Mouse (Mus musculus) liver, postnatal 0 days (tissue): ENCODE results near the gene AI837181. TPM values are rescaled to one million over a fixed set of nuclear protein-coding genes. Genes with fewer than 3 reads are reported as not detected.

ENCODE experiments used
- ATAC-seq: fragments of 200-750 bp; cut with Nextera tagmentation; 2 replicates; pipeline ENCODE4 v1.8.0; 2017; ENCODE audit warnings: mild to moderate bottlenecking, moderate library complexity
- DNase-seq: peaks from one replicate; pipeline ENCODE4 v3.0.0-alpha.2; 2016
- H3K27ac ChIP-seq: fragments of 300-500 bp; sonication (generic); 2 replicates; pipeline ENCODE4 v1.5.1; 2014; ENCODE audit warnings: antibody characterized with exemption, moderate library complexity, mild to moderate bottlenecking, low read depth
- H3K27me3 ChIP-seq: fragments of 300-500 bp; sonication (generic); 2 replicates; pipeline ENCODE4 v1.6.1; 2014; ENCODE audit warnings: low read length, control low read depth, mixed read lengths; ENCODE audit not compliant: insufficient read depth
- H3K36me3 ChIP-seq: fragments of 300-500 bp; sonication (generic); replicated peaks from 2 replicates; pipeline ENCODE4 v1.6.1; 2014; ENCODE audit warnings: mild to moderate bottlenecking, control low read depth, low read length, moderate library complexity, mixed read lengths; ENCODE audit not compliant: insufficient read depth
- H3K4me1 ChIP-seq: fragments of 300-500 bp; sonication (generic); 2 replicates; pipeline ENCODE4 v1.6.1; 2014; ENCODE audit warnings: antibody characterized with exemption, mild to moderate bottlenecking, control low read depth; ENCODE audit not compliant: insufficient read depth
- H3K4me2 ChIP-seq: fragments of 300-500 bp; sonication (generic); 2 replicates; pipeline ENCODE4 v1.6.1; 2014; ENCODE audit warnings: low read depth, mild to moderate bottlenecking, low read length, moderate library complexity, mixed read lengths
- H3K4me3 ChIP-seq: fragments of 300-500 bp; sonication (generic); 2 replicates; pipeline ENCODE4 v1.5.1; 2014; ENCODE audit warnings: low read depth, low read length
- H3K9ac ChIP-seq: fragments of 300-500 bp; sonication (generic); replicated peaks from 2 replicates; pipeline ENCODE4 v1.6.1; 2014; ENCODE audit warnings: mild to moderate bottlenecking, moderate library complexity
- H3K9me3 ChIP-seq: fragments of 300-500 bp; sonication (generic); 2 replicates; pipeline ENCODE4 v1.6.1; 2016; ENCODE audit warnings: mild to moderate bottlenecking, control low read depth, low read length, mixed read lengths
- CTCF ChIP-seq: sonication (generic); IDR thresholded peaks from 2 replicates; pipeline ENCODE4 v1.5.1; 2016; ENCODE audit warnings: antibody characterized with exemption, low read depth
- EP300 ChIP-seq: IDR thresholded peaks from 2 replicates; pipeline ENCODE4 v1.6.1; 2016; ENCODE audit warnings: antibody characterized with exemption, low read depth, mild to moderate bottlenecking
- WGBS: fragments of 180-500 bp; shearing (Covaris S2); extraction: QIAGEN DNeasy Blood & Tissue Kit; methylation state at CpG from one replicate; pipeline ENCODE4 v1.1.7; 2014; ENCODE audit not compliant: insufficient replicate concordance; 5-methylcytosine and 5-hydroxymethylcytosine counted together
- polyA plus RNA-seq: library from polyadenylated mRNA; unstranded; fragments of >200 nt; fragmentation: Nextera tagmentation; extraction: Ambion mirVana; gene quantifications from 2 replicates; pipeline ENCODE4 v1.2.1, GENCODE M21; 2015

The AI837181 gene
- 15.8 and 16.1 TPM in 2 replicates for polyA plus RNA-seq

GRCm38 (mm10) chr19:5424782-5425741, at the start of gene AI837181, which contains the start of gene Drap1:
Gene AI837181, plus strand, starts transcription at chr19:5425144.
Gene Drap1, minus strand, starts transcription at chr19:5424979.
- Histone ChIP-seq H3K4me2 (peak within 1 kb of the TSS; percentile 97), H3K9me3 (no peaks in the 10 kb centered on the region), H3K27me3 (no peaks in the 10 kb centered on the region), H3K4me3 (peak within 1 kb of the TSS; percentile 93), H3K4me1 (peaks cover 22% of the 10 kb centered on the region), H3K36me3 (peaks cover 31% of the 10 kb centered on the region), H3K27ac (peak within 1 kb of the TSS; percentile 92), H3K9ac (peak within 1 kb of the TSS; percentile 94)
- DNase-seq = peak; percentile 99
- ATAC-seq = peak; percentile 86
- WGBS = 2% methylated on average over 78 of the region's 87 CpGs
- no peak for TF ChIP-seq CTCF
- TF ChIP-seq EP300 = no peak

GRCm38 (mm10) chr19:5377446-5377845, 47.5 kb upstream of the AI837181 start:
- ATAC-seq (no peak), DNase-seq (no peak)
- no peaks in the 10 kb centered on the region for H3K4me1 ChIP-seq
- peaks cover 50% of the 10 kb centered on the region for H3K36me3 ChIP-seq
- H3K9me3 ChIP-seq = no peaks in the 10 kb centered on the region
- no peak overlapping the region for H3K27ac ChIP-seq
- TF ChIP-seq CTCF (no peak), EP300 (no peak)
- no peak overlapping the region for H3K4me2 ChIP-seq
- WGBS = 79% methylated on average over 1 of the region's 1 CpGs
- no peak overlapping the region for H3K4me3 ChIP-seq
- no peak overlapping the region for H3K9ac ChIP-seq
- no peaks in the 10 kb centered on the region for H3K27me3 ChIP-seq

- Histone ChIP-seq H3K9me3 (no peaks in the 10 kb centered on the region), H3K4me3 (no peak overlapping the region), H3K4me2 (no peak overlapping the region), H3K9ac (no peak overlapping the region), H3K27me3 (no peaks in the 10 kb centered on the region), H3K27ac (no peak overlapping the region), H3K4me1 (peaks cover 17% of the 10 kb centered on the region), H3K36me3 (peaks cover 74% of the 10 kb centered on the region)
- DNase-seq (no peak), ATAC-seq (no peak)
- TF ChIP-seq CTCF (no peak), EP300 (no peak)
- WGBS = 91% methylated on average over 12 of the region's 12 CpGs
Measured at GRCm38 (mm10) chr19:5383326-5383725, 41.6 kb upstream of the AI837181 start.

GRCm38 (mm10) chr19:5384715-5385114, 40.2 kb upstream of the AI837181 start:
- H3K27ac ChIP-seq = no peak overlapping the region
- ATAC-seq = no peak
- H3K4me3 ChIP-seq = no peak overlapping the region
- no peak for DNase-seq
- 82% methylated on average over 8 of the region's 8 CpGs for WGBS
- H3K9ac ChIP-seq = no peak overlapping the region
- TF ChIP-seq EP300 = no peak
- H3K27me3 ChIP-seq = no peaks in the 10 kb centered on the region
- H3K4me1 ChIP-seq = peaks cover 26% of the 10 kb centered on the region
- no peak overlapping the region for H3K4me2 ChIP-seq
- peaks cover 61% of the 10 kb centered on the region for H3K36me3 ChIP-seq
- no peaks in the 10 kb centered on the region for H3K9me3 ChIP-seq

- Histone ChIP-seq H3K9me3 (no peaks in the 10 kb centered on the region), H3K9ac (peak overlapping the region; percentile 90), H3K27me3 (no peaks in the 10 kb centered on the region), H3K27ac (peak overlapping the region; percentile 87), H3K4me3 (peak overlapping the region; percentile 85), H3K4me1 (peaks cover 36% of the 10 kb centered on the region), H3K36me3 (peaks cover 27% of the 10 kb centered on the region), H3K4me2 (peak overlapping the region; percentile 77)
- no peak for TF ChIP-seq CTCF
- no peak for TF ChIP-seq EP300
- DNase-seq = peak; percentile 66
- WGBS = under 1% methylated on average over 42 of the region's 43 CpGs
- ATAC-seq = peak; percentile 54
Measured at GRCm38 (mm10) chr19:5388011-5388441, 36.9 kb upstream of the AI837181 start.

- Histone ChIP-seq H3K9me3 (no peaks in the 10 kb centered on the region), H3K27me3 (no peaks in the 10 kb centered on the region), H3K27ac (peak within 1 kb of the TSS; percentile 87), H3K4me2 (peak within 1 kb of the TSS; percentile 77), H3K4me1 (peaks cover 36% of the 10 kb centered on the region), H3K9ac (peak within 1 kb of the TSS; percentile 90), H3K4me3 (peak within 1 kb of the TSS; percentile 85), H3K36me3 (peaks cover 21% of the 10 kb centered on the region)
- peak; percentile 95 for DNase-seq
- under 1% methylated on average over 43 of the region's 43 CpGs for WGBS
- peak; percentile 59; the same call in 1 of the 2 replicates for TF ChIP-seq EP300
- no peak for TF ChIP-seq CTCF
- peak; percentile 94 for ATAC-seq
Measured at GRCm38 (mm10) chr19:5388588-5389242, 36.2 kb upstream of the AI837181 start, which contains the start of gene Sart1. Gene Sart1, minus strand, starts transcription at chr19:5388703.
